Mouse (Mus musculus) central nervous system, embryonic 14 days (tissue): Measurements from ENCODE around the gene Sh3gl1. TPM values are rescaled to one million over a fixed set of nuclear protein-coding genes. Genes with fewer than 3 reads are reported as not detected.

Experiments
- polyA plus RNA-seq: library from polyadenylated mRNA; depleted of rRNA; stranded (reverse); fragments of >200 nt; gene quantifications from 2 replicates; pipeline ENCODE4 v1.2.3, GENCODE M21; 2012; rRNA removed

Gene Sh3gl1
- polyA plus RNA-seq = 97.4 and 102 TPM in 2 replicates

GRCm38 (mm10) chr17:56036176-56036900 is at the start of gene Sh3gl1:
Sh3gl1 (minus strand) TSS chr17:56036635.

GRCm38 (mm10) chr17:56078880-56079795 is 42.7 kb upstream of the Sh3gl1 start, which contains the start of gene Hdgfl2:
Hdgfl2 (plus strand) TSS chr17:56079634.

GRCm38 (mm10) chr17:56074827-56075208 is 38.4 kb upstream of the Sh3gl1 start, which contains the start of gene Ubxn6:
Ubxn6 (minus strand) TSS chr17:56075028.

DNA sequence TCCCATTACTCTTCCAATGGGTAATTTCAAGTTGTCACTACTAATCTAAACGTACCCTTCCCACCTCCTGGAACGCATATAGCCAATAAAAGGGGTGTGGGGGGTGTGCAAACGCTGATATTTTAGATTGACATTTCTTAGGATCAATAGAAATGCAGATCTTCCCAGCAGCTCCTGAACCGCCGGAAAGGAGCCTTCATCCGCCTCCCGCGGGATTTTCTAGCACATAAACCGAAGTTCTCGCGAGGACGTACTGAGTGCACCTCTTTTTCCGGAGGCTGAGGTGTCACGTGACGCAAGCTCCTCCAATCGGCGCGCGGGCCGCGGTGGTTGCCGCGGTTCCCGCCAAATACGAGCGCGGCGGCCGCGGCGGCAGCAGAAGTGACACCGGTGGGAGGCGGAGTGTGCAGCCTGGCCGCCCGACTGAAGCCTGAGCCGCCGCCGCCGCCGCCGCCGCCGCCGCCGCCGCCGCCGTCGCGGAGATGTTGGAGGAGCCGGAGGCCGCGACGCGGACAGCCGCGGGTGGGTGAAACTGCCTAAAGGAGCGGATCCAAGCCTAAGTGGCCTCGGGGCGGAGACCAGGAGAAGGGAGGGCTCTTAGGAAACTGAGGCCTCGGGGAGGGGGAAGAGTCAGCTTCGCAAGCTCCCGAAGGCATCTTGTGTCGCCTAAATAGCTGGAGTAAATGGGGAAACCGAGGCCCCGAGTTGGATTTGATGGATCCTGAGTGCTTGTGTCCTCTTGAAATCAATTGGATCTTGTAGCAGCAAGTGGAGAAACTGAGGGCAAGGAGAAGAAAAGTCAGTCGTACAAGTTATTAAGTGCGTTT is 3.8 kb upstream of the Sh3gl1 start, which contains the start of gene Chaf1a:
Gene Chaf1a, plus strand, starts transcription at position 410 of the 827 bp plus-strand sequence.

DNA sequence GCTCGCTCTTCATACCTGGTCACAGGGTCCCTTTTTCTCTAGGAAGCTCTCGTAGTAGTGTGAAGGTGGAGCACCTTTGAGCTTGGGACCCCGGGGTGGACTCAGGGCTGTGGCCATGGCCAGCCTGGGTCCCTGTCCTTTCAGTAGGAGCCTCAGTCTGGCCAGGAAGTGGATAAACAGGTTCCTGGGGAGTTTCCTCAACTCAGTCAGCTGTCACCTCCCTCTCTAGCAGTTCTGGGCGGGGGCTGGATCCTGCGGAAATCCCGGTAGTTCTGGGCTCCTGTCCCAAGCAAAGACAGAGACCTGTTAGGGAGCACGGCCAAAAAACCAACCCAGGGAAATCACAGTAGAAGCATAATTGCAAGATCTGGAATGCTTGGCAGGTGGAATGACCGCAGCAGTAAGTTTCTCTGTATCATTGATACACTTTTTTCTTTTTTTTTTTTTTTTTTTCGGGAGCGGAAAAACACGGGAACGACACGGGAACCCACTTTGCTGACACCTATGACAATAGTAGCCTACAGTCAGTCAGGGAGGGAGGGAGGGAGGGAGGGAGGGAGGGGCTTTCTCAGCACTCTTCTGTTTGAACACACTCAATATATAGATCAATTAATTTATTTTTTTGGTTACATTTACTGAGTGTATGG is 30.9 kb downstream of the Sh3gl1 start, which contains the start of the genes Stap2 and Mpnd:
Gene Stap2, minus strand, starts transcription at position 170 of the 647 bp plus-strand sequence.
Gene Mpnd, plus strand, starts transcription at position 297 of the 647 bp plus-strand sequence.

DNA sequence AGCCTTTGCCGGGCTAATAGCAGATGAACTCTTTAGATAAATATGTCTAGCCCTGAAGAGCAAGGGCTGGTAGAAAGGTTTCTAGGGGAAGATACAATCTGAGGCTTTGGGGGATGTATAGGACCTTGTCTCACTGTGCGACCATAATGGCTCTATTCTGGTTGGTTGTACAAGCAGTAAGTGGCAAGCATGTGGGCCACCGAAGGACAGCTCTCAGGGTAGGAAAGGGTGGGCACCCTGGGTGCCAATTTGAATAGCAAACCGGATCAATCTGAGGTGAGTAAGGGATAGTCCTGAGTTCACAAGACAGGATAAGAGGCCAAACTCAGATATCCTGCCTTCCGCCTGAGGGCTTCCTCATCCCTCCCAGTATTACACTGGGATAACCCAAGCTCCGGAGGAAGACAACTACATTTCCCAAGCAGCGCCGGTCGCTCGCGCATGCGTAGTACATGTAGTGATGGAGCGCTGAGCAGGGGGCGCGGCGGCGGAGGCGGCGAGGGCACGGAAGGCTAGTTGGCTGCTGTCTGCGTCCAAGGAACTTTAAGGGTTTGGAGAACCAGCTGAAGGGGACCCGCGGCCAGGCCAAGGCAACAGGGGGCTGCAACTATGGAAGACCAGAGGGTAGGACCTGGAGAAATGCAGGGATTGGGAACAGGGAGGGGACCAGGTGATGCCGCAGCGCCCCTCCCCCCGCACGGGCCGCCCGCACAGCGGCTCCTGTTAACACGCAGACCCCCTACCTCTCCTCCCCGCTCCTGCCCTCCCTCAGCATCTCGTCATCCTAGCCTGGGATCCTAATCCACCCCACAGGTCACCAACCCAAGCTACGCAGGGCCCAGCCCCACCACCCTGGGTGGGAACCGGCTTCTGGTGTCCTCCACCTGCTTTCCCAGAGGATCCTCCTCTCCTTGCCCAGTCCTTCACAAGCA is 50.1 kb downstream of the Sh3gl1 start, which contains the start of gene Fsd1:
Gene Fsd1, plus strand, starts transcription at position 480 of the 932 bp plus-strand sequence.

DNA sequence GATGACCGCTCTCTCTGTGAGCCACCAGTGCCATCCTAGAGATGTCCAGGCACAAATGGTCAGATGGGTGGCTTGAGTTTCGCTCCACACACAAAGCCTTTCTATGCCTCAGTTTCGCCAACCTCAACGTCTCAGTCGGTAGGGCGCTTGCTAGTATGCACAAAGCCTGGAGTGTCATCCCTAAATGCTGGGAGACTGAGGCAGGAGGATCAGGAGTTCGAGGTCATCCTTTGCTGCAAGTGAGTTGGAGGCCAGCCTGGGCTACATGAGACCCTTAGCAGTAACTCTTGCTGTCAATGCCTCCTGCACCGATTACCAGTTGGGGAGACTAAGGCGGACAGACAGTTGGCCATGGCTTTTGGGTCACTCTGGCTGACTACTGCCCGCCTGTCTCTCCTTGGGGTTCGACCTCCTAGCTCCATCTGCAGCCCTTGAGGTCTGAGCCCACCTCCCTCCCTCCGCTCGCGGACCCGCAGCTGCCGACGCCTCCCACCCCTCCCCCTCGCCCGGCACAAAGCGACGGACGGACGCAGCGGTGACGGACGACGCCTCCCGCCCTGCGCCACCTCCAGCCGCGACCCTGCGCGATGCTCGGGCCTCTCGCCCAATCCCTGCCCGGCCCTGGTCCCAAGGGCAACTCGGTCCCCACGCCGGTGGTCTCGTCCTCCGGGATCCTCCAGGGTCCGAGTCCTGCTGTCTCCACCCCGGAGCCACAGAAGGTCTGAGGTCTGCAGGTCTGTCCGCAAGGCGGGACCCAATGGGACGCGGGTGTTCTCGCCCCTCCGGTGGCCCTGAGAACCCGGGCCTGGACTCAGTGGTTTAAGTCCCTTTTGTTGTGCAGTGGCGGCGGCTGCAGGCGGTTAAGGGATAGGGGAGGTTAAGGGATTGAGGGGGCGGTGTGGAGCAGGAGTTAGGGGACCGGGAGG is 66.2 kb downstream of the Sh3gl1 start, which contains the start of gene Shd:
Gene Shd, plus strand, starts transcription at position 502 of the 926 bp plus-strand sequence.

Other genes starting within 250 kb of the Sh3gl1 start
- 4.7 and 5.3 TPM in 2 replicates for gene Zfp119a, start 157.7 kb downstream of the Sh3gl1 start, polyA plus RNA-seq
- 8.4 and 9.3 TPM in 2 replicates for gene Zfp959, start 144.5 kb downstream of the Sh3gl1 start, polyA plus RNA-seq
- gene Zfp119b, start 87.1 kb downstream of the Sh3gl1 start, polyA plus RNA-seq = 3.6 and 3.7 TPM in 2 replicates
- 4.5 TPM in 2 replicates for gene Ebi3, start 84.0 kb downstream of the Sh3gl1 start, polyA plus RNA-seq
- 16.5 and 19.7 TPM in 2 replicates for gene Yju2, start 77.5 kb downstream of the Sh3gl1 start, polyA plus RNA-seq
- gene Shd, start 66.2 kb downstream of the Sh3gl1 start, polyA plus RNA-seq = 194 and 215 TPM in 2 replicates
- gene Fsd1, start 50.1 kb downstream of the Sh3gl1 start, polyA plus RNA-seq = 118 and 121 TPM in 2 replicates
- gene Stap2, start 31.1 kb downstream of the Sh3gl1 start, polyA plus RNA-seq = 6.4 and 7.7 TPM in 2 replicates
- gene Mpnd, start 30.9 kb downstream of the Sh3gl1 start, polyA plus RNA-seq = 210 and 233 TPM in 2 replicates
- 13.1 and 15.1 TPM in 2 replicates for gene Chaf1a, start 3.8 kb upstream of the Sh3gl1 start, polyA plus RNA-seq
- 92.1 and 99.5 TPM in 2 replicates for gene Ubxn6, start 38.4 kb upstream of the Sh3gl1 start, polyA plus RNA-seq
- 142 and 163 TPM in 2 replicates for gene Hdgfl2, start 43.0 kb upstream of the Sh3gl1 start, polyA plus RNA-seq
- gene Plin4, start 73.2 kb upstream of the Sh3gl1 start, polyA plus RNA-seq = 0.09 and 0.10 TPM in 2 replicates
- gene Plin5, start 81.0 kb upstream of the Sh3gl1 start, polyA plus RNA-seq = 0.32 and 0.51 TPM in 2 replicates
- gene Lrg1, start 85.4 kb upstream of the Sh3gl1 start, polyA plus RNA-seq = 0.05 and 0.20 TPM in 2 replicates
- gene Sema6b, start 103.7 kb upstream of the Sh3gl1 start, polyA plus RNA-seq = 28.0 and 28.1 TPM in 2 replicates
- gene Tnfaip8l1, start 125.8 kb upstream of the Sh3gl1 start, polyA plus RNA-seq = 7.1 and 8.0 TPM in 2 replicates
- 46.5 and 54.4 TPM in 2 replicates for gene Mydgf, start 147.3 kb upstream of the Sh3gl1 start, polyA plus RNA-seq
- gene Dpp9, start 182.3 kb upstream of the Sh3gl1 start, polyA plus RNA-seq = 49.6 and 51.1 TPM in 2 replicates
- 21.2 and 22.7 TPM in 2 replicates for gene Fem1a, start 220.2 kb upstream of the Sh3gl1 start, polyA plus RNA-seq
- gene Ticam1, start 240.2 kb upstream of the Sh3gl1 start, polyA plus RNA-seq = 3.4 and 4.1 TPM in 2 replicates